Mouse (Mus musculus) c-Kit-positive CD71-positive TER-119-positive erythroid progenitor cells, embryonic 14.5 days (primary cell): ENCODE results near the gene 4931423N10Rik.

ENCODE experiments used
- DNase-seq: peaks from one replicate; pipeline ENCODE4 v3.0.0-alpha.2; 2013; ENCODE audit warnings: low spot score

4931423N10Rik gene

DNA sequence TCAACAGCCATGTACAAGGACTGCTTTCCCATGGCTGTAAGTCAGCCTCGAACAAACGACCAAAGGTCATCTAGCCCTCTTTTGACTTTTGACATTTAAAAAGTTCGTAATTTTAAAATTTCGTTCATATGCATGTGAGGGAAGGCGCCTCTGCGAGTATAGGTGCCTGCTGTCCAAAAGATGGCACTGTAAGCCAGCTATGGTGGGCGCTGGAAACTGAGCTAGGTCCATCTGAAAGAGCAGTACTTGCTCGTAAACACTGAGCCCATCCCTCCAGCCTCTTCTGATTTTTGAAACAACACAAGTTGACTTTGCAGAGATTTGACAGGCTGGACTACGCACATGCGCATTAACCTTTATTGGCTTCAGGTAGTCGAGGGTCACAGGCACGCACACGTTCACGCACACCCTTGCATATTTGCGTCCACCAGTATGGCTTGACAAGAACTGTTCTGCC is at the start of gene 4931423N10Rik:
TSS of gene 4931423N10Rik (plus strand) at position 407 of the 457 bp plus-strand sequence.
- no peak for DNase-seq

DNA sequence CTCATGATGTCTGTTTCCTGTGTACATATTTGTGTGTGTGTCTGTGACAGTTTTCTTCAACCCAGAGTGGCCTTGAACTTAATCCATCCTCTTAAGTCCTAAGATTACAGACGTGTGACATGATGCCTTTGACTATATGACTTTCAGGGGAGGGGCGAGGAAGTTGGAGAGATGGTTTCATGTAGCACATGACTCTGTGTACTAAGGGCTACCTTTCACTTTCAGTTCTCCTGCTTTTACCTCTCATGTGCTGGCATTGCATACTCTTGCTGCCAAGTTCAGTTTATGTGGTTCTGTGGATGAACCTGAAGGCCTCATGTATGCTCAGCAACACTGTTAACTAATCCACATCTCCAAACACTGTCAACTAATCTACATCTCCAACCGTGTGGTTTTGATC is 35.0 kb upstream of the 4931423N10Rik start:
- no peak for DNase-seq

DNA sequence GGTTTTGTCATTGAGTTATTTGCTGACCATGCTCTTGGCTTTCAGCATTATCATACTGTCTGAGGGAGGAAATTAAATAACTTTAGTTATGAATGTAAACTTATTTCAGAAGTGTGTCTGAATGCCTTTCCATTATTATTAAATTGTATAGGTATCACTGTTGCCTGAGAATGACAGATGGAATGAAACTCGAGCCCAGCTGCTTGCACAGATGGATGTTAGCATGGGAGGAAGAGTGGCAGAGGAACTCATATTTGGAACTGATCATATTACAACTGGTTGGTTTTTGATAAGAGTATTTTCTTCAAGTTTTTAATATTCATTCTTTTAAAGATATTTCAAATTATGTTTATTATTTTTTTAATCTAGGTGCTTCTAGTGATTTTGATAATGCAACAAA is 12.9 kb upstream of the 4931423N10Rik start:
- no peak for DNase-seq

DNA sequence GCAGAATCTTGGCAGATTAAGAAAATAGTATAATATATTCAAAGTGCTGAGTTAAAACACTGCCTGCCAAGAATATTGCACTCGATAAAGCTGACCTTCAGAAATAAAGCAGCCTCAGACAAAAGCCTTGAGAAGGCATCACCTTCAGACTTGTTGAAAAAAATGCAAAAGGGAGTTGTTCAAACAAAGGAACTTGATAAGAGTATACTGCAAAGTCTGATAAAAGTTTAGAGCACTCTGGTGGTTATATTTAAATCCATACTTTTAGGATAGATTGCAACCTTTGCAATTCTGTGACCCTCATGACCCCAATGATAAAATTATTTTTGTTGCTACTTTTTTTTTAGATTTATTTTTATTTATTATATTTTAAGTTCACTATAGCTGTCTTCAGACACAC is 6.2 kb upstream of the 4931423N10Rik start:
- no peak for DNase-seq

DNA sequence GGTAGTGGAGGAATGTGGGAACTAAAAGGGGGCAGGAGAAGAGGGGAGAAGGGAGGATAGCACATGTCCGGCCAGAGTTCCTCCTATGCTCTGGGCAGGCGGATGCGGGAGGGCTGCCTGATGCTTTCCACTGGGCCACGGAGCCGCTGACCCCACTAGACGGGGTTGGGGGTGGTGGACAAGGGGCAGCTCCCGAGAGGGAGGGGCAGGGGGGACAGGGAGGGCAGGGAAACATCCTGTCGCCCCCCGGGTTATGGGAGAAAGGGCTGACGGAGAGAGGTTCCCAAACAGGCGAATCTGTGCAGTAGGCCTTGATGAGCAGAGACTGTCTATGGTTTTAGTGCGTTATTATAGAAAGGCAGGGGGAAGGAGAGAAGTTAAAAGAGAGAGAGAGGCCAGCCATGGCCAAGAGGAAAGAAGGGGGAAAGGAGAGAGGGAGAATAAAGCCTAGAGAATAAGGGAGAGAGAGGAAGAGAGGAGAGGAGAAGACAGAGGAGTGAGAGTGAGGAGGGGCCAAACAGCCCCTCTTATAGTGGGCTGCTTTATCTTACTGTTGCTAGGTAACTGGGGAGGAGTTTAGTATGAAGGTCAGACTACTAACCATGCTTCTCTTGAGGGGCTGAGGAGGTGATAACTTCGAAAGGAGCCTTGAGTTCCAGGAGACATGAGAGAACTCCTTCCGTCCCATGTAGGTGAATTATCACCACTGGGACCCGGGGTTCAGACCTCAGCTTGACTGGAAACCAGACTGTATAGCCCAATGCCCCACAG is 4.2 kb upstream of the 4931423N10Rik start:
- DNase-seq = no peak

DNA sequence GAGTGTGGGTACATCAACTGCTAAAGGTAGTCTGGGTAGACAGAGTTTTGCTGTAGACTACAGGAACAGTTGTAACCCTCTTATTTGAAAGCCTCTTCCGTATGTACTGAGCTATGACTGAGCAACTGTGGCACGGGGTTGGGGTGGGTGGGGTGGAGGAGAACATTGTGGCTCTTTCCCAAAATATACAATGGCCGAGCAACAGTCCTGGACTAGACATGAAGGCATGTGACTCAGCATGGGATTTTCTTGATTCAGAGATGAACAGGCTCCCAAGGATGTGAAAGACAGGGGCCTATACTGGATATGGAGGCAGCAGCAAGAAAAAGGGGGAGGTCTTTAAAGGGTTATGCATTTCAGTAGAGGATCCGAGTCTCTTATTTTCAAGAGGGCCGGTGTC is 6.4 kb downstream of the 4931423N10Rik start:
- DNase-seq = no peak

DNA sequence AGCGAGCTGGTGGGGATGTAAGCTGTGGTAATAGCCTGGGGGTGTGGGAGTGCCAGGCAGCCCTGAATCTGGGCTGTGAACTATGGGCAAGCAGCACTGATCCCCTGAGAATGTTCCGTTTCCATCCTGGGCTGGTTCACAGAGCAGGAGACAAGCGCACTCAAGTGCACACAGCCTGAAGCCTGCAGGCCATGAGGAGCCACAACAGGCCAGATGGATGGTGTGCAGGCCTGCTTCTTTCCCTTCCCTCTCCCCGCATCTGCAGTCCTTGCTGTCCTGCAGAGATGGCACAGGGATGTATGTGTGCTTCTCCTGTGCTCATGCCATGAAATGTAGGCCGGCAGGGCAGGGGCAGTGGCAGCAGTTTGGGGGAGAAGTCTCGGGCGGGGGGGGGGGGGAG is 17.9 kb downstream of the 4931423N10Rik start:
- no peak for DNase-seq

DNA sequence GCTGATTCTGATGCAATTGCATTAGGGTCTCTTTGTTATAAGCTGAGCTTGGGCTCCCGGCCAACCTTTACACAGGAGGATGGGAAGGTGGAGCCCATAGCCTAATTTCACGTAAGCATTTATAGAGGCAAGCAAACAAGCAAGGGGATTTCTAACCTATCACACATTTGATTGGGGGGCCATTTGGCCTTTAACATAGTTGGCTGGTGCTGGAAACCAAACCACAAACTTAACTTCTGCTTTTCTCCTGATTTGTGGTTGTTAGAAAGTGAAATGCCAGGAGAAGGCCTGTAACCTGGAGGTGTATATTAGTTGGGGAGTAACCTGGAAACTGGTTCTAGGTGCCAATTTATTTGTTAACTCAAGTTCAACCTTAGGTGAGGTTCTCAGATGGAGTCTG is 21.2 kb downstream of the 4931423N10Rik start:
- DNase-seq = no peak

DNA sequence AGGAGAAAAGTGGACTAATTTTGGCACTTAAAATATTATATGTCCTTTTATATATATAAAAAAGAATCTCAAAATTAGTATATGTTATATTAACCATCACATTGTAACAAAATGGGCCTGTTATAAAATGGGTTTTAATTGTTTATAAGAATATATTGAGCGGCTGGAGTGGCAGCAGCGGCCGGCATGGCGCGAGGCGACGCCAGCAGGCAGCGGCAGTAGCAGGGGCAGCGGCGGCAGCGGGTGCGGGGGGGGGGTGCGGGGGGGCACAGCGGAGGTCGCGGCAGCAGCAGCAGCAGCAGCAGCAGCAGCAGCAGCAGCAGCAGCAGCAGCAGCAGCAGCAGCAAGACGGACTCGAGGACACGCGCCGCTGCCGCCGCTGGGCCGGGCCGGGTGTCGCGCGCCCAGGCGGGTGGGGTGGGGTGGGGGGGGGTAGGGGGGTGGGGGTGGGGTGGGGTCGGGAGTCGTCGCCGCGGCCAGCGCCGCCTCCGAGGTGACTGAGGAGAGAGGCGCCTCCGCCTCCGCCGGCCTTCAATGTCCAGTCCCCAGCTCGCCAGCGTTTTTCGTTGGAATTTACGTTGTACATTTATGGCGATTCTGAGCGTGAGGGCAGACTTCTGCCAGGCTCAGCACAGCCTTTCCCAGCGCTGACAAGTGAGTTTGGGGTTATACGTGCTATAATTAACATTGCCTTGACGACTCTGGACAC is 26.9 kb downstream of the 4931423N10Rik start:
- DNase-seq = no peak

DNA sequence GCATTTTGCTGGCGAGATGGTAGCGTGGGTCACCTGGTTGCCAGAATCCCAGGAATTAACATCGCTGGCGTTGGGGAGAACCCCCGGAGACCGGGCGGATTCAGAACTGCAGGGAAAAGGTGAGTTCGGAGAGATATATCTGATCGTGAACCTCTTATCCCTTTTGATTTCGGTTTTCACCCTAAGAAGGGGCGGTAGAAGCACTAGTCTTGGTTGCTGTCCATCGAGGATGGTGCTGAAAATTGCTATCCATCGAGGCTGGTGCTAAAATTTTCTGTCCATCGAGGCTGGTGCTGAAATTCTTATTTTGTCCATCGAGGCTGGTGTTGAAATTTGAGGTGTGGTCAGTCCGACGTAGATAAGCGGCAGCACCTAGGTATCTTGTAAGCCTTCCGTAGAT is 83.7 kb downstream of the 4931423N10Rik start:
- DNase-seq = peak; percentile 5

DNA sequence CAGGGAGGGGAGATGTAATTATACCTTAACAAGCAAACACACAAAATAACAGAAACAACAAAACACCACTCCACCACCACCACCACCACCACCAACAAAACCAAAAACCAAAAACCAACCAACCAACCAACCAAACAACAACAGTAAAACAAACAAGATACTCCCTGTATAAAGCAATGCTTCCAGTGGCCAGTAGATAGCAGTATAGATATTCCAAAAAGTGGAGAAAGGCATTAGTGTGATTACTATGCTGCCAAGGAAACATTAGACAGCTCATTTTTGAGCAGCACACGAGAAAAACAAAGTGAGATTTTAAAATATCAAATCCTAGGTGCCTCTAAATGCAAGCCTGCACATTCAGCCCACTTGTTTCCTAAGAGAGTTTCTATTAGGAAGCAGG is 107.6 kb downstream of the 4931423N10Rik start:
- no peak for DNase-seq
